Mouse (Mus musculus): ENCODE data around the gene Fam163a.

Gene Fam163a

DNA sequence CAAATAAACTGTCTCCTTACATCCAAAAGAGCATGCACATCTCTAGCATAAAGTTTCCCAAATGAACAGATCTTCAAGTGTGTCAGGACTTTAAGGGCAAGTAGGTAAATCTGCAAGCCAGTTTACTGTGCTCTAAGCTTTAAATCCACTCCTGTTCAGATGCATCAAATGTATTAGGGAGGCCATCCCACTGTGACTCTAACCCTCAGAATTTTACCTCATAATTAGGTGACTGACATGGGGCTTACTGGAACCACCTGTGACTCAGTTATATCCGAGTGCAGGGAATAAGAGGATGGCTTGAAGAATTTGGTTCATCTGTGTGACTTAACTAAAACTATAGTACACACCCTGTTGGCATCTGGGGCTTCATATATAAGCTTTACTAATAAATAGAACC, 170.2 kb downstream of the Fam163a start:
- no peak for DNase-seq (ENCODE audit: inconsistent age in 2 of 2, low spot score in 1 of 2)

DNA sequence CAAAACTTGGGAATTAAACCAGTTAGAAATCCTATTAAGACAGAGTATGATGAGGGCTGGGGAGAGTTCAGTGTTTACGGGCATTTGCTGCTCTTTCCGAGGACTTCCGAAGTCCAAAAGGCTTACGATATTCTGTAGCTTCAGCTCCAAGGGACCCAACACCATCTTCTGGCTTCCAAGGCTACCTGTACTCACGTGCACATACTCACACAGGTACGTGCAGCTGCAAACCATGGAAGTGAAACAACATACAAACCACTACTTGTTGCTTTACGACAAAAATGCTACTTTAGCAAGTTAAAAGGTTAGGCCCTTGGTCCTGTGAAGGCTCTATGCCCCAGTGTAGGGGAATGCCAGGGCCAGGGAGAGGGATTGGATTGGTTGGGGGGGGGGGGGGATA, 170.9 kb downstream of the Fam163a start:
- no peak for DNase-seq (ENCODE audit: inconsistent age in 2 of 2, low spot score in 1 of 2)

DNA sequence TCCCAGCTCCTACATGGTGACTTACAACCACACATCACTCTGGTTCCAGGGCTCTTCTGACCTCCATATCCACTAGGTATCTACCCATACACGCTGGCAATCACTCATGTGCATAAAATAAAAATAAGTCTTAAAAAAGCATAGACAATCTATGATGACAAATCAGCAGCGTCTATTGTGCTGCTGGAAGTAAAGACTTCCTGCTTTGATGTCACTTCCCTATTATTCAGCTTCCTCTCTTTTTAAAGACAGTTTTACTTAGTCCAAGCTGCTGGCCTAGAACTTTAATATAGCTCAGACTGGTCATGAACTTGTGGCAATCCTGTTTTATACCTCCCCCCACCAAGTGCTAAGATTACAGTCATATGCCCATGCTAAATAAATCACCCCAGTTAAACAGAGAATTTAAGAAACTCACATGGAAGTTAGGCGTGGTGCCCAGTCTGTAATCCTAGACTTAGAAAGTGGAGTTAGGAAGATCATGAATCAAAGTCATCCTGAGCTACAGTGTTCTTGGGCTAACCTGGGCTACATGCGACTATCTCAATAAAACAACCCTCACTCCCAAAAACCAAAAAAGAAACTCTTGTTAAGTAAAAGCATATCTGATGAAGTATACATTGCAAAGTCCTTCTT, 176.4 kb downstream of the Fam163a start:
- no peak for DNase-seq (ENCODE audit: inconsistent age in 2 of 2, low spot score in 1 of 2)

DNA sequence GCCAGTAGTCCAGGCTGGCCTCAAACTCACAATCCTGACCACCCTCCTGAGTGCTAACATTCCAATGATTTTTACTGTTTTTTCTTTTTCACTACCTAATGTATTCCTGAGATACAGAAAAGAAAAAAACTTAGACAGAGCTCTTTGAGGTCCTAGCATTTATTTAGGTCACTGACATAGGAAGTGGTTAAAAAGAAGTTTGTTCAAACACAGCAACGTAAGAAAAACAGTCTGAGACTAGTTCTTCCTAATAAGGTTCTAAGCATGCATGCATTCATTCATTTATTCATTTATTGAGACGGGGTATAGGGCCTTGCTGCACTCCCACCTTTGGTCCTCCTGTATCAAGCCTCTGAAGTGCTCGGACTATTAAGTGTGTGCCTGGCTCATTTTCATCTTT, 177.0 kb downstream of the Fam163a start:
- DNase-seq (ENCODE audit: inconsistent age in 2 of 2, low spot score in 1 of 2) = no peak

Data from adrenal gland, adult (tissue).